Mouse (Mus musculus) common myeloid progenitor, adult 5-6 weeks (primary cell): Measurements from ENCODE around the gene Phf5a. TPM values are rescaled to one million over a fixed set of nuclear protein-coding genes. Genes with fewer than 3 reads are reported as not detected.

ENCODE experiments used
- ATAC-seq: replicated peaks from 2 replicates; pipeline ENCODE4 v1.8.0; 2016; ENCODE audit warnings: low read depth, mild to moderate bottlenecking, moderate TSS enrichment, inconsistent platforms; ENCODE audit not compliant: poor library complexity, severe bottlenecking
- total RNA-seq: library from RNA; stranded (forward); fragments of 200-1000, 187-1606 nt; gene quantifications from 2 replicates; pipeline ENCODE4 v1.2.3, GENCODE M21; 2017

Gene Phf5a
- total RNA-seq, 1 experiment from 2014 or later: 125 TPM

GRCm38 (mm10) chr15:81886795-81887550 lies 15.3 kb upstream of the Phf5a start:
- ATAC-seq: no peak

GRCm38 (mm10) chr15:81885418-81885934 lies 13.8 kb upstream of the Phf5a start:
- ATAC-seq: no peak

- no peak for ATAC-seq
These were observed 10.6 kb upstream of the Phf5a start for GRCm38 (mm10) chr15:81882348-81882747.

- no peak for ATAC-seq
These were observed 8.1 kb upstream of the Phf5a start for GRCm38 (mm10) chr15:81879531-81880401.

- ATAC-seq: peak; percentile 92
These were observed 788 bp upstream of the Phf5a start, which contains the start of gene Aco2 for GRCm38 (mm10) chr15:81872262-81873136. Gene Aco2, plus strand, starts transcription at chr15:81872309.

- no peak for ATAC-seq
These were observed 1.7 kb downstream of the Phf5a start for GRCm38 (mm10) chr15:81869985-81870384.

GRCm38 (mm10) chr15:81864238-81864637 lies 7.5 kb downstream of the Phf5a start:
- no peak for ATAC-seq

GRCm38 (mm10) chr15:81860471-81861135 lies 11.1 kb downstream of the Phf5a start:
- ATAC-seq: no peak

- peak; percentile 53 for ATAC-seq
These were observed 12.1 kb downstream of the Phf5a start for GRCm38 (mm10) chr15:81859330-81860255.

GRCm38 (mm10) chr15:81858517-81859329 lies 13.0 kb downstream of the Phf5a start, which contains the start of gene Tob2:
Gene Tob2, minus strand, starts transcription at chr15:81858796.
- peak; percentile 6 for ATAC-seq

GRCm38 (mm10) chr15:81858138-81858516 lies 13.6 kb downstream of the Phf5a start:
- peak; percentile 52 for ATAC-seq

GRCm38 (mm10) chr15:81857724-81858116 lies 14.0 kb downstream of the Phf5a start:
- ATAC-seq: peak; percentile 1; the same call in 1 of the 2 replicates

- no peak for ATAC-seq
These were observed 14.6 kb downstream of the Phf5a start for GRCm38 (mm10) chr15:81856938-81857723.

- ATAC-seq: peak; percentile 48
These were observed 15.5 kb downstream of the Phf5a start for GRCm38 (mm10) chr15:81856030-81856790.

- ATAC-seq: no peak
These were observed 18.6 kb downstream of the Phf5a start for GRCm38 (mm10) chr15:81853081-81853480.

- no peak for ATAC-seq
These were observed 19.2 kb downstream of the Phf5a start for GRCm38 (mm10) chr15:81852411-81853000.
